Mouse (Mus musculus) G1E (cell line): ENCODE measurements around the gene Pbx3.

Experiments
- CTCF ChIP-seq: IDR thresholded peaks from 2 replicates; pipeline ENCODE4 v1.5.1; 2012; ENCODE audit warnings: low read depth, low read length, inconsistent platforms, mixed read lengths
- POLR2AphosphoS5 ChIP-seq: IDR thresholded peaks from 2 replicates; pipeline ENCODE4 v1.6.1; 2012; ENCODE audit warnings: low read depth, low read length, inconsistent platforms; ENCODE audit not compliant: insufficient replicate concordance
- TAL1 ChIP-seq: conservative IDR thresholded peaks from 2 replicates; pipeline ENCODE4 v1.6.1; 2012; ENCODE audit warnings: low read depth, low read length, inconsistent platforms, mixed read lengths

DNA sequence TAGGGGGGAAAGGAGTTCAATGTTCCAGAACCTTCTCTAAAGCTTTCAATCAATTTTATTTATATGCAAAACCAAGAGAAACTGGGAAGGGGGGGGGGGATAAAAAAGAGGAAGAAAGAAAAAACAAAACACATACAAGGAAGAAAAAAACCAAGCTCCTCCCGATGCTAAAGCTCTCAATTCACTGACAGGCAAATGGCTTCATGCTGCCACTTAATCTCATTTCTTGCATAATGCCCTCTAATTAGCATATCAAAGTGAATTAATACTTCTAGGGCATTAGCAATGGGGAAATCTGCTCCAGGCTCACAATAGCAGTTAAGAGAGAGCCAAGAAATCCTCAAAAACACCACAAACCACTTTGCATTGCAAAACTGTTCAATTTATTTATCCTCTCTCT, 9.3 kb downstream of the Pbx3 start:
- no peak for TF ChIP-seq CTCF
- no peak for TF ChIP-seq TAL1
- no peak for TF ChIP-seq POLR2AphosphoS5
